Mouse (Mus musculus) forebrain, embryonic 13.5 days (tissue): ENCODE results near the gene Fbxo30. TPM values are rescaled to one million over a fixed set of nuclear protein-coding genes. Genes with fewer than 3 reads are reported as not detected.
"Not testable (repeated sequence)": the region's sequence is repeated elsewhere in the genome, so short reads cannot be mapped to it uniquely, and the experiment has no call there.

Experiments used
- ATAC-seq: fragments of 200-750 bp; cut with Nextera tagmentation; 2 replicates; pipeline ENCODE4 v1.8.0; 2017
- H3K27ac ChIP-seq: fragments of 300-500 bp; sonication (generic); 2 replicates; pipeline ENCODE4 v1.5.1; 2015; ENCODE audit warnings: inconsistent platforms, mild to moderate bottlenecking, moderate library complexity
- H3K27me3 ChIP-seq: fragments of 300-500 bp; sonication (generic); 2 replicates; pipeline ENCODE4 v1.6.1; 2015; ENCODE audit warnings: mild to moderate bottlenecking, inconsistent platforms
- H3K36me3 ChIP-seq: fragments of 300-500 bp; sonication (generic); 2 replicates; pipeline ENCODE4 v1.6.1; 2015; ENCODE audit warnings: mild to moderate bottlenecking, inconsistent platforms; ENCODE audit not compliant: poor library complexity, severe bottlenecking
- H3K4me1 ChIP-seq: fragments of 300-500 bp; sonication (generic); 2 replicates; pipeline ENCODE4 v1.6.1; 2015; ENCODE audit warnings: inconsistent platforms
- H3K4me2 ChIP-seq: fragments of 300-500 bp; sonication (generic); 2 replicates; pipeline ENCODE4 v1.6.1; 2015; ENCODE audit warnings: inconsistent platforms, mild to moderate bottlenecking, moderate library complexity
- H3K4me3 ChIP-seq: fragments of 300-500 bp; sonication (generic); 2 replicates; pipeline ENCODE4 v1.5.1; 2015; ENCODE audit warnings: mild to moderate bottlenecking, inconsistent platforms
- H3K9ac ChIP-seq: fragments of 300-500 bp; sonication (generic); 2 replicates; pipeline ENCODE4 v1.6.1; 2015; ENCODE audit warnings: mild to moderate bottlenecking, inconsistent platforms
- H3K9me3 ChIP-seq: fragments of 300-500 bp; sonication (generic); replicated peaks from 2 replicates; pipeline ENCODE4 v1.6.1; 2016; ENCODE audit warnings: inconsistent platforms
- WGBS: fragments of 180-500 bp; shearing (Covaris S2); methylation state at CpG from one replicate; pipeline ENCODE4 v1.1.7; 2015; 5-methylcytosine and 5-hydroxymethylcytosine counted together
- polyA plus RNA-seq: library from polyadenylated mRNA; unstranded; fragments of >200 nt; fragmentation: Nextera tagmentation; extraction: Ambion mirVana; gene quantifications from 2 replicates; pipeline ENCODE4 v1.2.1, GENCODE M21; 2015

The Fbxo30 gene
- 30.7 and 33.4 TPM in 2 replicates for polyA plus RNA-seq

GRCm38 (mm10) chr10:11280578-11281463, at the start of gene Fbxo30:
Fbxo30 (plus strand) TSS chr10:11281330.
- peak within 1 kb of the TSS; percentile 82 for H3K4me2 ChIP-seq
- under 1% methylated on average over 80 of the region's 93 CpGs for WGBS
- peak within 1 kb of the TSS; percentile 97 for H3K27ac ChIP-seq
- H3K4me3 ChIP-seq = peak within 1 kb of the TSS; percentile 95
- 0 out of 2 replicates have a peak, but pooled peaks cover 4% of the 10 kb centered on the region for H3K9me3 ChIP-seq
- peaks cover 12% of the 10 kb centered on the region for H3K4me1 ChIP-seq
- no peaks in the 10 kb centered on the region for H3K27me3 ChIP-seq
- H3K9ac ChIP-seq = peak within 1 kb of the TSS; percentile 87
- peak; percentile 94 for ATAC-seq
- H3K36me3 ChIP-seq = no peaks in the 10 kb centered on the region

GRCm38 (mm10) chr10:11233208-11233607, 47.9 kb upstream of the Fbxo30 start:
- H3K9me3 ChIP-seq = no peaks in the 10 kb centered on the region

GRCm38 (mm10) chr10:11242988-11243387, 38.1 kb upstream of the Fbxo30 start:
- ATAC-seq, H3K4me3 ChIP-seq: not testable (repeated sequence)
- WGBS = 77% methylated on average over 3 of the region's 3 CpGs

More at GRCm38 (mm10) chr10:11233208-11233607, 47.9 kb upstream of the Fbxo30 start:
- no peak overlapping the region for H3K9ac ChIP-seq
- no peaks in the 10 kb centered on the region for H3K4me1 ChIP-seq
- no peak overlapping the region for H3K4me3 ChIP-seq
- no peak overlapping the region for H3K27ac ChIP-seq
- no peak for ATAC-seq
- no peak overlapping the region for H3K4me2 ChIP-seq
- WGBS = 79% methylated on average over 3 of the region's 3 CpGs
- H3K36me3 ChIP-seq = no peaks in the 10 kb centered on the region
- no peaks in the 10 kb centered on the region for H3K27me3 ChIP-seq

GRCm38 (mm10) chr10:11248210-11248609, 32.9 kb upstream of the Fbxo30 start:
- H3K27ac ChIP-seq = no peak overlapping the region
- WGBS = 82% methylated on average over 3 of the region's 3 CpGs

More at GRCm38 (mm10) chr10:11242988-11243387, 38.1 kb upstream of the Fbxo30 start:
- not testable (repeated sequence) for H3K9me3 ChIP-seq, H3K9ac ChIP-seq, H3K27ac ChIP-seq, H3K36me3 ChIP-seq, H3K27me3 ChIP-seq, H3K4me2 ChIP-seq, H3K4me1 ChIP-seq

GRCm38 (mm10) chr10:11250247-11250997, 30.7 kb upstream of the Fbxo30 start:
- H3K4me1 ChIP-seq = peaks cover 8% of the 10 kb centered on the region; the same call in 1 of the 2 replicates
- no peak overlapping the region for H3K27ac ChIP-seq
- H3K4me3 ChIP-seq = no peak overlapping the region
- H3K36me3 ChIP-seq = no peaks in the 10 kb centered on the region
- H3K27me3 ChIP-seq = no peaks in the 10 kb centered on the region
- H3K9ac ChIP-seq = no peak overlapping the region
- WGBS = 33% methylated on average over 2 of the region's 2 CpGs
- ATAC-seq = peak; percentile 63; the same call in 1 of the 2 replicates
- no peak overlapping the region for H3K4me2 ChIP-seq
- no peaks in the 10 kb centered on the region for H3K9me3 ChIP-seq

More at GRCm38 (mm10) chr10:11248210-11248609, 32.9 kb upstream of the Fbxo30 start:
- no peak overlapping the region for H3K4me2 ChIP-seq
- H3K9me3 ChIP-seq = no peaks in the 10 kb centered on the region
- no peak for ATAC-seq
- no peak overlapping the region for H3K9ac ChIP-seq
- no peaks in the 10 kb centered on the region for H3K27me3 ChIP-seq
- H3K36me3 ChIP-seq = no peaks in the 10 kb centered on the region
- no peak overlapping the region for H3K4me3 ChIP-seq
- H3K4me1 ChIP-seq = peaks cover 8% of the 10 kb centered on the region; the same call in 1 of the 2 replicates

GRCm38 (mm10) chr10:11253581-11253980, 27.5 kb upstream of the Fbxo30 start:
- not testable (repeated sequence) for H3K9ac ChIP-seq, H3K9me3 ChIP-seq, H3K36me3 ChIP-seq, ATAC-seq, H3K4me3 ChIP-seq, H3K27ac ChIP-seq, H3K27me3 ChIP-seq, H3K4me2 ChIP-seq, H3K4me1 ChIP-seq
- 90% methylated on average over 4 of the region's 4 CpGs for WGBS

GRCm38 (mm10) chr10:11260119-11260518, 21.0 kb upstream of the Fbxo30 start:
- H3K4me1 ChIP-seq = no peaks in the 10 kb centered on the region
- no peak for ATAC-seq

GRCm38 (mm10) chr10:11262292-11262691, 18.8 kb upstream of the Fbxo30 start:
- H3K4me3 ChIP-seq, H3K36me3 ChIP-seq, ATAC-seq, H3K27me3 ChIP-seq, H3K4me2 ChIP-seq, H3K9me3 ChIP-seq, H3K4me1 ChIP-seq, H3K27ac ChIP-seq, H3K9ac ChIP-seq: not testable (repeated sequence)
- WGBS = 76% methylated on average over 2 of the region's 2 CpGs

More at GRCm38 (mm10) chr10:11260119-11260518, 21.0 kb upstream of the Fbxo30 start:
- H3K4me2 ChIP-seq = no peak overlapping the region
- H3K9me3 ChIP-seq = no peaks in the 10 kb centered on the region
- no peak overlapping the region for H3K4me3 ChIP-seq
- H3K27me3 ChIP-seq = no peaks in the 10 kb centered on the region
- H3K9ac ChIP-seq = no peak overlapping the region
- H3K36me3 ChIP-seq = no peaks in the 10 kb centered on the region
- H3K27ac ChIP-seq = no peak overlapping the region

- not testable (repeated sequence) for H3K36me3 ChIP-seq, ATAC-seq, H3K4me2 ChIP-seq, H3K4me1 ChIP-seq, H3K27ac ChIP-seq, H3K4me3 ChIP-seq, H3K27me3 ChIP-seq, H3K9ac ChIP-seq, H3K9me3 ChIP-seq
- WGBS = 80% methylated on average over 2 of the region's 2 CpGs
These were observed 17.3 kb upstream of the Fbxo30 start for GRCm38 (mm10) chr10:11263795-11264194.

GRCm38 (mm10) chr10:11269165-11269564, 12.0 kb upstream of the Fbxo30 start:
- no peaks in the 10 kb centered on the region for H3K36me3 ChIP-seq
- H3K4me3 ChIP-seq = no peak overlapping the region
- ATAC-seq = no peak
- no peak overlapping the region for H3K9ac ChIP-seq
- H3K9me3 ChIP-seq = no peaks in the 10 kb centered on the region
- no peak overlapping the region for H3K27ac ChIP-seq
- H3K4me1 ChIP-seq = no peaks in the 10 kb centered on the region
- H3K4me2 ChIP-seq = no peak overlapping the region
- no peaks in the 10 kb centered on the region for H3K27me3 ChIP-seq

GRCm38 (mm10) chr10:11274431-11274830, 6.7 kb upstream of the Fbxo30 start:
- Histone ChIP-seq H3K4me3 (no peak overlapping the region), H3K9ac (no peak overlapping the region), H3K9me3 (no peaks in the 10 kb centered on the region), H3K4me1 (no peaks in the 10 kb centered on the region; the same call in 1 of the 2 replicates), H3K36me3 (no peaks in the 10 kb centered on the region), H3K4me2 (no peak overlapping the region), H3K27me3 (no peaks in the 10 kb centered on the region), H3K27ac (no peak overlapping the region)
- ATAC-seq = 0 out of 2 replicates have a peak, but pooled peaks have one; percentile 21
- 30% methylated on average over 1 of the region's 1 CpGs for WGBS

- peak overlapping the region; percentile 95 for H3K4me3 ChIP-seq
- no peaks in the 10 kb centered on the region for H3K36me3 ChIP-seq
- H3K27me3 ChIP-seq = no peaks in the 10 kb centered on the region
- WGBS = 4% methylated on average over 6 of the region's 6 CpGs
- peak overlapping the region; percentile 97 for H3K27ac ChIP-seq
- peak overlapping the region; percentile 87 for H3K9ac ChIP-seq
- peak overlapping the region; percentile 82 for H3K4me2 ChIP-seq
- H3K9me3 ChIP-seq = 0 out of 2 replicates have a peak, but pooled peaks cover 4% of the 10 kb centered on the region
- H3K4me1 ChIP-seq = peaks cover 12% of the 10 kb centered on the region
- ATAC-seq = no peak; the same call in 1 of the 2 replicates
These were observed 924 bp upstream of the Fbxo30 start for GRCm38 (mm10) chr10:11280235-11280577.
